Mouse (Mus musculus) E14TG2a.4 (cell line): Measurements from ENCODE around the gene Alox15.

Experiments used
- H3K27me3 ChIP-seq: 2 replicates; pipeline ENCODE4 v1.6.1; 2014; ENCODE audit warnings: low read length, control low read depth; ENCODE audit not compliant: insufficient read depth
- H3K36me3 ChIP-seq: 2 replicates; pipeline ENCODE4 v1.6.1; 2014; ENCODE audit warnings: low read length, control low read depth; ENCODE audit not compliant: insufficient read depth
- H3K4me1 ChIP-seq: replicated peaks from 2 replicates; pipeline ENCODE4 v1.6.1; 2014; ENCODE audit warnings: low read depth, low read length, control low read depth
- H3K4me3 ChIP-seq: replicated peaks from 2 replicates; pipeline ENCODE4 v1.5.1; 2014; ENCODE audit warnings: mild to moderate bottlenecking, low read length
- H3K9me3 ChIP-seq: 2 replicates; pipeline ENCODE4 v1.6.1; 2014; ENCODE audit warnings: low read length, control low read depth
- CTCF ChIP-seq: conservative IDR thresholded peaks from 2 replicates; pipeline ENCODE4 v1.5.1; 2014; ENCODE audit warnings: low read length
- NANOG ChIP-seq: IDR thresholded peaks from 2 replicates; pipeline ENCODE4 v1.6.1; 2014; ENCODE audit warnings: borderline replicate concordance, low read length, mixed read lengths
- POU5F1 ChIP-seq: IDR thresholded peaks from 2 replicates; pipeline ENCODE4 v1.6.1; 2014; ENCODE audit warnings: low read length, borderline replicate concordance

Gene Alox15

DNA sequence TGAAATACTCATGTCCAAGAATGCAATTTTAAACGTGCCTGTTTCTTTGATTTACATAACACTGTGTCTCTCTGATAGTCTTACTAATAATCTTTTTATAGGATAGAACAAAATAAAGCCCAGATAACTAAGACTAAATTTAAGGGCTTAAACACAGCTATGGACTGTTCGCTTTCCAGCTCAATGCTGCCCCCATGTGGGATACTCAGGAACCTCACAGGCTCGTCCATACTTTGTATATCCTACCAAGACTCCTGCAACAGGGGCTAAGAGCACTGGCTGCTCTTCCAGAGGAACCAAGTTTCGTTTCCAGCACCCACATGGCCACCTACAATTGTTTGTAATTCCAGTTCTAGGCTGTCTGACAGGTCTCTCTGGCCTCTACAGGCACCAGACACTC lies 17.4 kb downstream of the Alox15 start:
- H3K4me3 ChIP-seq: no peak overlapping the region
- no peak for TF ChIP-seq POU5F1
- peak; percentile 83 for TF ChIP-seq CTCF
- no peaks in the 10 kb centered on the region for H3K36me3 ChIP-seq
- peaks cover 6% of the 10 kb centered on the region; the same call in 1 of the 2 replicates for H3K4me1 ChIP-seq
- H3K27me3 ChIP-seq: peaks cover 25% of the 10 kb centered on the region
- peaks cover 3% of the 10 kb centered on the region; the same call in 1 of the 2 replicates for H3K9me3 ChIP-seq

DNA sequence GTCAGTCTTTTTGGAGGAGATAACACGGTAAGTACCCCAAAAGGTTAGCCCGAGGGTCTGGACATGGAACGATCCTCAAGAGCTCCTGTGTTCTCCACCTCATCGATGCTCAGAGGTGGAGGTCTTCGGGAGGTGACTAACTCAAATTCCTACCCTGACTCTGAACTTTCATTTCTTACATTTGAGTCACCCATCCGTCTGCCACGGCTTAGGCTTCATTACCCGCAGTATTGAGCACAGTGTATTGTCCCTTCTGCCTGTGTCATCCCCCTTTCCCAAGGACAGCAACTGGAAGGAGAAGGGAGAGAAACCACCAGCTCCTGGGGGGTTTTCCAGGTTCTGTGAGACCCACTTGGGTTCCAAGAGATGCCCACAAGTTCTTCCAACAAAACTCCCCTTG lies 27.1 kb downstream of the Alox15 start:
- Histone ChIP-seq H3K4me1 (peaks cover 35% of the 10 kb centered on the region), H3K4me3 (no peak overlapping the region), H3K36me3 (no peaks in the 10 kb centered on the region), H3K9me3 (no peaks in the 10 kb centered on the region), H3K27me3 (peaks cover 66% of the 10 kb centered on the region)
- no peak for TF ChIP-seq POU5F1
- no peak for TF ChIP-seq NANOG
- TF ChIP-seq CTCF: no peak

DNA sequence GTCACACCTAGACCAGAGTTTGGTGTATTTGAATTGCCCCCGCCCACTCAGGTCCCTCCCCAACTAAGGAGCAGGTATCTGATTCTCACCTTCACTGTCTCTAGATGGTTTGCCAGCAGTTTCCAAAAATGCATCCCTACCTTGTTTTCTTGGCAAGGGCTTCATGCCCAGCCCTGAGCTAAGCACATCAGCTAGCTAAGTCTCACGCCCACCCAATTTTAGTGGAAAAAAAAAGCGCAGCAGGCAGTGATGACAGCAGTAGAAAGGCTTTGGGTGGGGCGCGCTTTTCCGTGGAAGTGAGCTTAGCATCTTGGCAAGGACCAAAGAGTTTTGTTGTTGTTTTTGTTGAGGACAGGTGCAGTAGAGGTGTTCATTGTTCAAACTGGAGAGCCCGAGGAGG lies 29.3 kb downstream of the Alox15 start, which contains the start of gene Alox12e:
Alox12e (minus strand) TSS at position 101 of the 400 bp plus-strand sequence.
- peaks cover 21% of the 10 kb centered on the region for H3K4me1 ChIP-seq
- no peaks in the 10 kb centered on the region for H3K9me3 ChIP-seq
- H3K4me3 ChIP-seq: peak within 1 kb of the TSS; percentile 78
- TF ChIP-seq POU5F1 (no peak), NANOG (no peak), CTCF (no peak)
- no peaks in the 10 kb centered on the region for H3K36me3 ChIP-seq
- H3K27me3 ChIP-seq: peaks cover 79% of the 10 kb centered on the region

DNA sequence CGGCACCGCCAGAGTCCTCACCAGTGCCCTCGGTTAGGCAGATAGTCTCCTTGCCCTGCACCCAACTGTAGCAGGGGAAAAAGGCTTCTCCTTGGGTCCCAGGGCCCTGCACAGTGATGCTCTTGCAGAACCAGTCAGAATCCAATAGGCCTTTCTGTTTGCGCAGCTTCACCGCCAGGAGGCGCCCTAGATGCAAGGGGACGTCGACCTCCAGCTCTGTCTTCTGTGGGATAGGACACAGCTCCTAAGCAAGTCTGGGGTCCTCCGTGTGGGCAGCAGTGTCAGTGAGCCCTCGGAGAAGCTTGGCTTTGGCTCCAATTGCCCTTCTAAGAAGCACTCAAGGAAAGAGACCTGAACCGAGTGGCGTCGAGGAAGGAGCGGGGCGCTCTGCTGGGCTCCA lies 30.2 kb downstream of the Alox15 start:
- Histone ChIP-seq H3K27me3 (peaks cover 79% of the 10 kb centered on the region), H3K4me3 (peak overlapping the region; percentile 78), H3K36me3 (no peaks in the 10 kb centered on the region), H3K9me3 (no peaks in the 10 kb centered on the region), H3K4me1 (peaks cover 21% of the 10 kb centered on the region)
- TF ChIP-seq POU5F1 (no peak), NANOG (no peak), CTCF (peak; percentile 97)

DNA sequence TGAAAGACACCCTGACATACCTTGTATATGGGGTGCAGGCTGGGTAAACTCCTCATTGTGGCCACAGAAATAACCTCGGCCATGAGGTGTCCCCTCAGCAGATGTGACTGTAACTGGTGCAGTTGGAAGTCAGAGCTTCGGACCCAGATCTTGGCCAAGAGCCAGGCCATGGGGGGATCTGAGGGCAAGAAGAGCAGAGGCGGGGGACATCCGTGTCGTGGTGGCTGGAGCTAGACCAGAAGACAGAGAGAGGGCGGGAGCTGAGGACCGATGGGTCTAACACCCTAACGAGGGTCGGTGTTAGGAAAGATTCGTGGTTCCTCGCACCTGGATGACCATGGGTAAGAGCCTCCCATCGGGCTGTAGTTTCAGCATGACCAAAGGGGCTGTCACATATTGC lies 32.2 kb downstream of the Alox15 start:
- Histone ChIP-seq H3K36me3 (no peaks in the 10 kb centered on the region), H3K4me3 (no peak overlapping the region), H3K27me3 (peaks cover 85% of the 10 kb centered on the region), H3K4me1 (peaks cover 21% of the 10 kb centered on the region), H3K9me3 (no peaks in the 10 kb centered on the region)
- TF ChIP-seq CTCF (no peak), POU5F1 (no peak), NANOG (no peak)

DNA sequence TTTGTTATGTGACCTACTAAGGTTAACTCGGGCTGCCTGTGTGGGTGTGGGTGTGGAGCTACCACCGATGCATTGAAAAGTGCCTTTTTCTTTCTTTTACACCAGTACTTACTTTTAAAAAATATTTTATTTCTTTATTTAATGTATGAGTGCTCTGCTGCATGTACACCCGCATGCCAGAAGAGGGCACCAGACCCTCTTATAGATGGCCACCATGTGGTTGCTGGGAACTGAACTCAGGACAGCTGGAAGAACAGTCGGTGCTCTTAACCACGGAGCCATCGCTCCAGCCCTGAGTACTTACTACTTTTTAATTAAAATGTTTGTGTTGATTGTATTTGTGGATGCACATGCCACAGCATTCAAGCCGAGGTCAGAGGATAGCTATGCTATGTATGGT lies 38.0 kb downstream of the Alox15 start:
- Histone ChIP-seq H3K4me3 (no peak overlapping the region), H3K9me3 (no peaks in the 10 kb centered on the region), H3K4me1 (no peaks in the 10 kb centered on the region), H3K27me3 (peaks cover 41% of the 10 kb centered on the region), H3K36me3 (no peaks in the 10 kb centered on the region)
- TF ChIP-seq POU5F1: no peak
- no peak for TF ChIP-seq NANOG
- TF ChIP-seq CTCF: peak; percentile 82

DNA sequence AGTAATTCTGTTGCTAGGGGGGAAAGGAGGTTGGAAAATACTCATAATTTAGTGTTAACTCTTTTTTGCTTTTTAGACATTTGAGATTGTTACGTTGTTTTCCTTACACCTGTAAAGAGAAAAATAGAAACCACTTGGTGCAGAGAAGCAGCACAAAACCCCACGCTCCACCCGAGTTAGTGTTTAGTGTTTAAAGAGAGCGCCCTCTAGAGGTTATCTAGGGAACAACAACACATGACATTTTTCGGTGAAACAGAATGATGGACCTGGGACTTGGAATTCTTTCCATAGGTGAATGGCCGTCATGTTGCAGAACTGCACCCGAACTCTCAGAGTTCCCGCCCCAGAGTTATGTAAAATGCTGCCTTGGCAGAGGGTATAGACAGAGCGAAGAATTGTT lies 42.5 kb downstream of the Alox15 start:
- no peak overlapping the region for H3K4me3 ChIP-seq
- peaks cover 8% of the 10 kb centered on the region; the same call in 1 of the 2 replicates for H3K27me3 ChIP-seq
- TF ChIP-seq CTCF (peak; percentile 75), NANOG (no peak)
- H3K9me3 ChIP-seq: no peaks in the 10 kb centered on the region
- no peaks in the 10 kb centered on the region for H3K36me3 ChIP-seq
- 0 out of 2 replicates have a peak, but pooled peaks cover 3% of the 10 kb centered on the region for H3K4me1 ChIP-seq

DNA sequence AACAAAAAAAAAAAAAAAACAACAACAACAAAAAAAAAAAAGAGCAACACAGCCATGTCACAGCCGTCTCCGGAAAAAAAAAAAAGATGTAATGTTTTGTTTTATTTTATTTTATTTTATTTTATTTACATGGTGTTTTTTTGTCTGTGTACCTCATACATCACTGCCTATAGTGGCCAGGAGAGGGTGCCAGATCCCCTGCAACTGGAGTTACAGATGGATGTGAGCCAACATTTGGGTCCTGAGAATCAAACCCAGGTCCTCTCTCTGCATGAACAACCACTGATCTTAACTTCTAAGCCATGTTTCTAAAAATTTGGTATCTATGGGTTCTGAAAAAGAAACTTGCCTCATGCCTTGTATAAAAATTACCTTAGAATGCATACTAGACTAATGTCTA lies 43.5 kb downstream of the Alox15 start:
- H3K4me1 ChIP-seq: 0 out of 2 replicates have a peak, but pooled peaks cover 3% of the 10 kb centered on the region
- H3K9me3 ChIP-seq: no peaks in the 10 kb centered on the region
- H3K27me3 ChIP-seq: 0 out of 2 replicates have a peak, but pooled peaks cover 5% of the 10 kb centered on the region
- H3K4me3 ChIP-seq: no peak overlapping the region
- TF ChIP-seq CTCF: peak; percentile 40
- TF ChIP-seq NANOG: no peak
- TF ChIP-seq POU5F1: no peak
- H3K36me3 ChIP-seq: no peaks in the 10 kb centered on the region

DNA sequence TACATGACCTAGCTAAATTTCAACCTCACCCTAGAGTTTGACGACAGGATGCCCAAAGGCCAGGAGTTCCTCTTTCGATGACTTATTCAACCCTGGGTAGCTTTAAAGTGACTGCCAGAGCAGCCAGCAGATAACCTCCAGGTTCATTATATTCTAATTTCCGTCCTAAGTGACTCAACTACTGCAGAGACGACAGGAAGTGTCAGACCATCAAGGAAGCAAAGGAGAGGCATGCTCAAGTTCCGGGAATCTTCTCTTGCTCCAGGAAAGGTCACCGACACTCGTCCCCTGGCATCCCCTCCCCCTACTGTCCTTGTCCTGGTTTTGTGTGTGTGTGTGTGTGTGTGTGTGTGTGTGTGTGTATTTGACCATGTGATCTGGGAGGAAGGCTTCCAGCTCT lies 45.7 kb downstream of the Alox15 start:
- H3K4me3 ChIP-seq: no peak overlapping the region
- TF ChIP-seq POU5F1 (no peak), NANOG (no peak), CTCF (no peak)
- H3K9me3 ChIP-seq: 0 out of 2 replicates have a peak, but pooled peaks cover 3% of the 10 kb centered on the region
- H3K27me3 ChIP-seq: peaks cover 12% of the 10 kb centered on the region
- H3K36me3 ChIP-seq: no peaks in the 10 kb centered on the region
- H3K4me1 ChIP-seq: 0 out of 2 replicates have a peak, but pooled peaks cover 3% of the 10 kb centered on the region
